Mouse (Mus musculus): ENCODE results near the gene Galnt18. TPM values are rescaled to one million over a fixed set of nuclear protein-coding genes. Genes with fewer than 3 reads are reported as not detected.

Galnt18 gene
- polyA plus RNA-seq, 1 experiment: 4.9 TPM

- Histone ChIP-seq H3K36me3 (ENCODE audit: control insufficient read depth, insufficient read depth, low read length) (no peaks in the 10 kb centered on the region), H3K27me3 (ENCODE audit: control insufficient read depth, insufficient read depth, low read length) (no peaks in the 10 kb centered on the region), H3K4me3 (ENCODE audit: extremely low read depth, insufficient read depth, insufficient read length) (no peak overlapping the region), H3K27ac (ENCODE audit: insufficient read depth, low read length) (no peak overlapping the region), H3K4me1 (ENCODE audit: control insufficient read depth, insufficient read depth, insufficient read length) (no peaks in the 10 kb centered on the region)
- DNase-seq (ENCODE audit: low read depth in 1 of 2, low spot score in 2 of 2): no peak
- TF ChIP-seq CTCF (IDR thresholded peaks at IDR 0.05; ENCODE audit: extremely low read depth, insufficient read depth, insufficient read length, insufficient replicate concordance) (no peak), POLR2A (IDR thresholded peaks at IDR 0.05; ENCODE audit: low read depth, low read length) (no peak)
- 62% methylated on average over 5 of the region's 5 CpGs for WGBS
Measured at GRCm38 (mm10) chr7:111800785-111801184, 21.0 kb upstream of the Galnt18 start.

- no peak overlapping the region for H3K4me3 ChIP-seq (ENCODE audit: extremely low read depth, insufficient read depth, insufficient read length)
- H3K27ac ChIP-seq (ENCODE audit: insufficient read depth, low read length): no peak overlapping the region
- no peaks in the 10 kb centered on the region for H3K4me1 ChIP-seq (ENCODE audit: control insufficient read depth, insufficient read depth, insufficient read length)
- no peak for TF ChIP-seq CTCF (IDR thresholded peaks at IDR 0.05; ENCODE audit: extremely low read depth, insufficient read depth, insufficient read length, insufficient replicate concordance)
- no peak for TF ChIP-seq POLR2A (IDR thresholded peaks at IDR 0.05; ENCODE audit: low read depth, low read length)
- no peaks in the 10 kb centered on the region for H3K27me3 ChIP-seq (ENCODE audit: control insufficient read depth, insufficient read depth, low read length)
- 83% methylated on average over 5 of the region's 5 CpGs for WGBS
- H3K36me3 ChIP-seq (ENCODE audit: control insufficient read depth, insufficient read depth, low read length): no peaks in the 10 kb centered on the region
- DNase-seq (ENCODE audit: low read depth in 1 of 2, low spot score in 2 of 2): no peak
Measured at GRCm38 (mm10) chr7:111800120-111800519, 20.3 kb upstream of the Galnt18 start.

GRCm38 (mm10) chr7:111799021-111799420 lies 19.2 kb upstream of the Galnt18 start:
- Histone ChIP-seq H3K36me3 (ENCODE audit: control insufficient read depth, insufficient read depth, low read length) (no peaks in the 10 kb centered on the region), H3K27me3 (ENCODE audit: control insufficient read depth, insufficient read depth, low read length) (no peaks in the 10 kb centered on the region), H3K4me3 (ENCODE audit: extremely low read depth, insufficient read depth, insufficient read length) (no peak overlapping the region), H3K4me1 (ENCODE audit: control insufficient read depth, insufficient read depth, insufficient read length) (no peaks in the 10 kb centered on the region), H3K27ac (ENCODE audit: insufficient read depth, low read length) (no peak overlapping the region)
- TF ChIP-seq POLR2A (IDR thresholded peaks at IDR 0.05; ENCODE audit: low read depth, low read length): no peak
- TF ChIP-seq CTCF (IDR thresholded peaks at IDR 0.05; ENCODE audit: extremely low read depth, insufficient read depth, insufficient read length, insufficient replicate concordance): no peak
- WGBS: 79% methylated on average over 5 of the region's 5 CpGs
- no peak for DNase-seq (ENCODE audit: low read depth in 1 of 2, low spot score in 2 of 2)

- WGBS: 79% methylated on average over 13 of the region's 13 CpGs
- no peak for TF ChIP-seq POLR2A (IDR thresholded peaks at IDR 0.05; ENCODE audit: low read depth, low read length)
- no peak for TF ChIP-seq CTCF (IDR thresholded peaks at IDR 0.05; ENCODE audit: extremely low read depth, insufficient read depth, insufficient read length, insufficient replicate concordance)
Measured at GRCm38 (mm10) chr7:111797337-111798010, 17.7 kb upstream of the Galnt18 start.

GRCm38 (mm10) chr7:111795059-111795458 lies 15.3 kb upstream of the Galnt18 start:
- no peak for DNase-seq (ENCODE audit: low read depth in 1 of 2, low spot score in 2 of 2)
- Histone ChIP-seq H3K4me1 (ENCODE audit: control insufficient read depth, insufficient read depth, insufficient read length) (no peaks in the 10 kb centered on the region), H3K36me3 (ENCODE audit: control insufficient read depth, insufficient read depth, low read length) (no peaks in the 10 kb centered on the region), H3K27me3 (ENCODE audit: control insufficient read depth, insufficient read depth, low read length) (no peaks in the 10 kb centered on the region), H3K4me3 (ENCODE audit: extremely low read depth, insufficient read depth, insufficient read length) (no peak overlapping the region), H3K27ac (ENCODE audit: insufficient read depth, low read length) (no peak overlapping the region)
- TF ChIP-seq POLR2A (IDR thresholded peaks at IDR 0.05; ENCODE audit: low read depth, low read length) (no peak), CTCF (IDR thresholded peaks at IDR 0.05; ENCODE audit: extremely low read depth, insufficient read depth, insufficient read length, insufficient replicate concordance) (no peak)

More at GRCm38 (mm10) chr7:111797337-111798010, 17.7 kb upstream of the Galnt18 start:
- Histone ChIP-seq H3K4me1 (ENCODE audit: control insufficient read depth, insufficient read depth, insufficient read length) (no peaks in the 10 kb centered on the region), H3K36me3 (ENCODE audit: control insufficient read depth, insufficient read depth, low read length) (no peaks in the 10 kb centered on the region), H3K27me3 (ENCODE audit: control insufficient read depth, insufficient read depth, low read length) (no peaks in the 10 kb centered on the region), H3K4me3 (ENCODE audit: extremely low read depth, insufficient read depth, insufficient read length) (no peak overlapping the region), H3K27ac (ENCODE audit: insufficient read depth, low read length) (no peak overlapping the region)
- DNase-seq (ENCODE audit: low read depth in 1 of 2, low spot score in 2 of 2): no peak

- H3K27me3 ChIP-seq (ENCODE audit: control insufficient read depth, insufficient read depth, low read length): no peaks in the 10 kb centered on the region
- H3K4me1 ChIP-seq (ENCODE audit: control insufficient read depth, insufficient read depth, insufficient read length): no peaks in the 10 kb centered on the region
- TF ChIP-seq CTCF (IDR thresholded peaks at IDR 0.05; ENCODE audit: extremely low read depth, insufficient read depth, insufficient read length, insufficient replicate concordance): no peak
- TF ChIP-seq POLR2A (IDR thresholded peaks at IDR 0.05; ENCODE audit: low read depth, low read length): no peak
- 88% methylated on average over 3 of the region's 3 CpGs for WGBS
- DNase-seq (ENCODE audit: low read depth in 1 of 2, low spot score in 2 of 2): no peak
- H3K27ac ChIP-seq (ENCODE audit: insufficient read depth, low read length): no peak overlapping the region
- no peaks in the 10 kb centered on the region for H3K36me3 ChIP-seq (ENCODE audit: control insufficient read depth, insufficient read depth, low read length)
- H3K4me3 ChIP-seq (ENCODE audit: extremely low read depth, insufficient read depth, insufficient read length): no peak overlapping the region
Measured at GRCm38 (mm10) chr7:111792154-111792553, 12.4 kb upstream of the Galnt18 start.

- TF ChIP-seq CTCF (IDR thresholded peaks at IDR 0.05; ENCODE audit: extremely low read depth, insufficient read depth, insufficient read length, insufficient replicate concordance): no peak
- TF ChIP-seq POLR2A (IDR thresholded peaks at IDR 0.05; ENCODE audit: low read depth, low read length): no peak
- Histone ChIP-seq H3K36me3 (ENCODE audit: control insufficient read depth, insufficient read depth, low read length) (no peaks in the 10 kb centered on the region), H3K27ac (ENCODE audit: insufficient read depth, low read length) (no peak overlapping the region), H3K4me1 (ENCODE audit: control insufficient read depth, insufficient read depth, insufficient read length) (no peaks in the 10 kb centered on the region), H3K27me3 (ENCODE audit: control insufficient read depth, insufficient read depth, low read length) (no peaks in the 10 kb centered on the region), H3K4me3 (ENCODE audit: extremely low read depth, insufficient read depth, insufficient read length) (no peak overlapping the region)
- DNase-seq (ENCODE audit: low read depth in 1 of 2, low spot score in 2 of 2): no peak
- 82% methylated on average over 6 of the region's 6 CpGs for WGBS
Measured at GRCm38 (mm10) chr7:111791347-111791746, 11.6 kb upstream of the Galnt18 start.

All from spleen, adult 2 months (tissue).